Mouse (Mus musculus): ENCODE results near the gene Sash1. TPM values are rescaled to one million over a fixed set of nuclear protein-coding genes. Genes with fewer than 3 reads are reported as not detected.

Gene Sash1
- polyA plus RNA-seq, 1 experiment, result 4.8 TPM

GRCm38 (mm10) chr10:8825874-8826273, 60.0 kb downstream of the Sash1 start:
- DNase-seq, result no peak
- TF ChIP-seq POLR2A (IDR thresholded peaks at IDR 0.05; ENCODE audit: control insufficient read depth, extremely low read depth, insufficient read depth, low read length, poor library complexity), result no peak
- TF ChIP-seq CTCF (IDR thresholded peaks at IDR 0.05; ENCODE audit: borderline replicate concordance, control insufficient read depth, extremely low read depth, insufficient read depth, low read length, poor library complexity), result no peak
- WGBS, result 94% methylated on average over 9 of the region's 9 CpGs

GRCm38 (mm10) chr10:8818066-8818465, 67.8 kb downstream of the Sash1 start:
- Histone ChIP-seq H3K4me1 (replicated peaks; ENCODE audit: control insufficient read depth, insufficient read depth, low read length) (no peaks in the 10 kb centered on the region), H3K27me3 (ENCODE audit: control insufficient read depth, insufficient read depth, low read length) (no peaks in the 10 kb centered on the region), H3K4me3 (ENCODE audit: control insufficient read depth, insufficient read depth, low read length) (no peak overlapping the region), H3K27ac (ENCODE audit: control insufficient read depth, insufficient read depth, low read length) (no peak overlapping the region), H3K36me3 (ENCODE audit: control insufficient read depth, insufficient read depth, low read length) (no peaks in the 10 kb centered on the region)
- WGBS, result 94% methylated on average over 5 of the region's 5 CpGs
- no peak for DNase-seq
- no peak for TF ChIP-seq CTCF (IDR thresholded peaks at IDR 0.05; ENCODE audit: borderline replicate concordance, control insufficient read depth, extremely low read depth, insufficient read depth, low read length, poor library complexity)
- TF ChIP-seq POLR2A (IDR thresholded peaks at IDR 0.05; ENCODE audit: control insufficient read depth, extremely low read depth, insufficient read depth, low read length, poor library complexity), result no peak

More at GRCm38 (mm10) chr10:8825874-8826273, 60.0 kb downstream of the Sash1 start:
- H3K27me3 ChIP-seq (ENCODE audit: control insufficient read depth, insufficient read depth, low read length), result no peaks in the 10 kb centered on the region
- no peak overlapping the region for H3K4me3 ChIP-seq (ENCODE audit: control insufficient read depth, insufficient read depth, low read length)
- no peak overlapping the region for H3K27ac ChIP-seq (ENCODE audit: control insufficient read depth, insufficient read depth, low read length)
- H3K4me1 ChIP-seq (replicated peaks; ENCODE audit: control insufficient read depth, insufficient read depth, low read length), result no peaks in the 10 kb centered on the region
- no peaks in the 10 kb centered on the region for H3K36me3 ChIP-seq (ENCODE audit: control insufficient read depth, insufficient read depth, low read length)

DNA sequence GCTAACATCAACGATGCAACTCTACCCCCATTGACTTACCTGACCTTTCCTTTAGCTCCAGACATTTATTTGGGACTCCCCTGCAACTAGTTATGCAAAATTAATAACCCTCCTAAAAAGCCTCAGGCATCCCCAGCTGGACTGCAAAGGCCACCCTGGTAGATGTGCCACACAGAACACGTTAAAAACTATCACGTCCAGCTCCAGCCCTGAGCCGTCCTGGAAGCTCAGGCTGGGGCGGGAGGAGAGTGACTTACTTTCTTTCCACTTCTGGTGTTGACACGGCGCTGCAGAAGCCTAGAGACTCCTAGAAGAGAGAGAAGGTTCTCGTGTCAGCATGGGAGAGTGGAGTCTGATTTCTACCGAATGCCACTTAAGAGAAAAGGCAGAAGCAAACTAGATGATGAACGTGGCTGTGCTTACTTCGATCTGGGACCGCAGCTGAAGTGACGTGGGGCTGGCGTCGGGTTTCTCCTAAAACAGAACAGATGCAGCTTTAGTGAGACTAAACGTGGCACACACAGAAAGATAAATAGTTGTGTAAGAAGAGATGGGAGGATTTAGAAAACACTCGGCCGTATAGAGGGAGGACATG, 71.8 kb downstream of the Sash1 start:
- H3K4me3 ChIP-seq (ENCODE audit: control insufficient read depth, insufficient read depth, low read length), result no peak overlapping the region
- H3K4me1 ChIP-seq (replicated peaks; ENCODE audit: control insufficient read depth, insufficient read depth, low read length), result no peaks in the 10 kb centered on the region
- WGBS, result 91% methylated on average over 18 of the region's 18 CpGs
- H3K27me3 ChIP-seq (ENCODE audit: control insufficient read depth, insufficient read depth, low read length), result no peaks in the 10 kb centered on the region
- no peaks in the 10 kb centered on the region for H3K36me3 ChIP-seq (ENCODE audit: control insufficient read depth, insufficient read depth, low read length)
- DNase-seq, result no peak
- H3K27ac ChIP-seq (ENCODE audit: control insufficient read depth, insufficient read depth, low read length), result no peak overlapping the region
- no peak for TF ChIP-seq CTCF (IDR thresholded peaks at IDR 0.05; ENCODE audit: borderline replicate concordance, control insufficient read depth, extremely low read depth, insufficient read depth, low read length, poor library complexity)
- no peak for TF ChIP-seq POLR2A (IDR thresholded peaks at IDR 0.05; ENCODE audit: control insufficient read depth, extremely low read depth, insufficient read depth, low read length, poor library complexity)

DNA sequence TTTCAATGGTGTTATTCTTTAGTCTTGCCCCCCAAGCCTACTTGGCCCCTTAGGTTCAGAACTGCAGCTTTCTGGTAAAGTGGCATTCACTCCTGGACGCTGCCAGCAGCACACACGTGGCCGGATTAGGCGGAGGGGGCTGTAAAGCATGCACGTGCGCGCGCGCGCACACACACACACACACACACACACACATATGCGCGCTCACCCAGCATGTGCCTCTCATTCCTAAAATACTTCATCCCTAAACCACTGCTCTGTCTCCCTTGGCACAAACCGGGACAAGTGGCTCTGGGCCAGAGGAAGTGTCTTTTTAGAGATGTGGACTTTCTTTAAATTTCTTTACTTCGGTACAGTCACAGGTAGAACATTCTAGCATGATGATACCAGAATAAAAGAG, 72.6 kb downstream of the Sash1 start:
- Histone ChIP-seq H3K4me1 (replicated peaks; ENCODE audit: control insufficient read depth, insufficient read depth, low read length) (no peaks in the 10 kb centered on the region), H3K27ac (ENCODE audit: control insufficient read depth, insufficient read depth, low read length) (no peak overlapping the region), H3K4me3 (ENCODE audit: control insufficient read depth, insufficient read depth, low read length) (no peak overlapping the region), H3K36me3 (ENCODE audit: control insufficient read depth, insufficient read depth, low read length) (no peaks in the 10 kb centered on the region), H3K27me3 (ENCODE audit: control insufficient read depth, insufficient read depth, low read length) (no peaks in the 10 kb centered on the region)
- TF ChIP-seq CTCF (IDR thresholded peaks at IDR 0.05; ENCODE audit: borderline replicate concordance, control insufficient read depth, extremely low read depth, insufficient read depth, low read length, poor library complexity), result no peak
- TF ChIP-seq POLR2A (IDR thresholded peaks at IDR 0.05; ENCODE audit: control insufficient read depth, extremely low read depth, insufficient read depth, low read length, poor library complexity), result no peak
- WGBS, result 96% methylated on average over 14 of the region's 14 CpGs
- no peak for DNase-seq

DNA sequence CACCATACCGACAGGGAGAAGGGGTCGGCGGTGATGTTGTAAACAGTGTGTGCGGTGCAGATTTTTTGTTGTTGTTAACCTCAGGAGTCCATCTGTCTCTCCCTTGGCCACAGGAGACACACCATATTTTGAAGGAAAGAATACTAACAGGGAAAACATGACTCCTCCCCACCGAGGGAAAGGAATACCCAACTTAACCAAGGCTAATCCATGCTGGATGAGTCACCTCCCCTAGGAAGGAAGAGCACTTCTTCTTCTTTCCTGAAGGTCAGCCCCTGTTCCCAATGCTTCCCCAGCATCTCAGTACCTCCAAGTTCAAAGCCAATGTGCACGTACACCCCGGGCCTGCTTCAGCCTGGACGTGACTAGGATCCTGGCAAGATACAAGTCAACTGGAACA, 73.1 kb downstream of the Sash1 start:
- Histone ChIP-seq H3K27ac (ENCODE audit: control insufficient read depth, insufficient read depth, low read length) (no peak overlapping the region), H3K36me3 (ENCODE audit: control insufficient read depth, insufficient read depth, low read length) (no peaks in the 10 kb centered on the region), H3K4me3 (ENCODE audit: control insufficient read depth, insufficient read depth, low read length) (no peak overlapping the region), H3K27me3 (ENCODE audit: control insufficient read depth, insufficient read depth, low read length) (no peaks in the 10 kb centered on the region), H3K4me1 (replicated peaks; ENCODE audit: control insufficient read depth, insufficient read depth, low read length) (no peaks in the 10 kb centered on the region)
- WGBS, result 91% methylated on average over 8 of the region's 8 CpGs
- DNase-seq, result no peak
- TF ChIP-seq POLR2A (IDR thresholded peaks at IDR 0.05; ENCODE audit: control insufficient read depth, extremely low read depth, insufficient read depth, low read length, poor library complexity) (no peak), CTCF (IDR thresholded peaks at IDR 0.05; ENCODE audit: borderline replicate concordance, control insufficient read depth, extremely low read depth, insufficient read depth, low read length, poor library complexity) (no peak)

GRCm38 (mm10) chr10:8811261-8812039, 74.4 kb downstream of the Sash1 start:
- no peaks in the 10 kb centered on the region for H3K36me3 ChIP-seq (ENCODE audit: control insufficient read depth, insufficient read depth, low read length)
- DNase-seq, result no peak
- TF ChIP-seq POLR2A (IDR thresholded peaks at IDR 0.05; ENCODE audit: control insufficient read depth, extremely low read depth, insufficient read depth, low read length, poor library complexity) (no peak), CTCF (IDR thresholded peaks at IDR 0.05; ENCODE audit: borderline replicate concordance, control insufficient read depth, extremely low read depth, insufficient read depth, low read length, poor library complexity) (no peak)
- 90% methylated on average over 4 of the region's 4 CpGs for WGBS
- no peaks in the 10 kb centered on the region for H3K4me1 ChIP-seq (replicated peaks; ENCODE audit: control insufficient read depth, insufficient read depth, low read length)
- H3K4me3 ChIP-seq (ENCODE audit: control insufficient read depth, insufficient read depth, low read length), result no peak overlapping the region
- no peaks in the 10 kb centered on the region for H3K27me3 ChIP-seq (ENCODE audit: control insufficient read depth, insufficient read depth, low read length)
- no peak overlapping the region for H3K27ac ChIP-seq (ENCODE audit: control insufficient read depth, insufficient read depth, low read length)
